Mouse (Mus musculus): ENCODE results near the gene Tec.

- no peak for TF ChIP-seq CHD2 (IDR thresholded peaks at IDR 0.05; ENCODE audit: low read depth, low read length)
- no peak for TF ChIP-seq ZC3H11A (IDR thresholded peaks at IDR 0.05; ENCODE audit: borderline replicate concordance, low read depth, low read length)
- no peak for TF ChIP-seq MAFK (IDR thresholded peaks at IDR 0.05; ENCODE audit: insufficient read depth, low read depth, low read length)
- no peak for TF ChIP-seq ZNF384 (IDR thresholded peaks at IDR 0.05; ENCODE audit: low read depth, low read length)
- TF ChIP-seq HCFC1 (IDR thresholded peaks at IDR 0.05; ENCODE audit: borderline replicate concordance, insufficient read depth, low read length): no peak
Measured at GRCm38 (mm10) chr5:72916048-72916447, 47.8 kb upstream of the Tec start.

Measured in ES-E14 (cell line).